Mouse (Mus musculus) E14TG2a.4 (cell line): Measurements from ENCODE around the gene E130309D02Rik.

ENCODE experiments used
- CTCF ChIP-seq: conservative IDR thresholded peaks from 2 replicates; pipeline ENCODE4 v1.5.1; 2014; ENCODE audit warnings: low read length
- NANOG ChIP-seq: IDR thresholded peaks from 2 replicates; pipeline ENCODE4 v1.6.1; 2014; ENCODE audit warnings: borderline replicate concordance, low read length, mixed read lengths
- POU5F1 ChIP-seq: IDR thresholded peaks from 2 replicates; pipeline ENCODE4 v1.6.1; 2014; ENCODE audit warnings: low read length, borderline replicate concordance

DNA sequence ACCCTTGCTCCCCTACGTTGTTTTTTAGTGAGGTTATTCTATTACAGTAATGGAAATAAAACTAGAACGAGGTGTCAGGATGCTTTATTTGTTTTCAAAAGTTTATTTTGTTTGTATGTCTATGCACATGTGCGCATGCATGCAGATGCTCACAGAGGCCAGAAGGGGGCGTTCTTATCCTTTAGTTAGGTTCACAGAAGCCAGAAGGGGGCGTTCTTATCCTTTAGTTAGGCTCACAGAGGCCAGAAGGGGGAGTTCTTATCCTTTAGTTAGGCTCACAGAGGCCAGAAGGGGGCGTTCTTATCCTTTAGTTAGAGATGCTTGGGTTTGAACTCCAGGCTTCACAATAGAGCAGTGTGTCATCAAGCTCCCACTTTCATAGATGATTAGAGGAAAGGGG lies 21.4 kb upstream of the E130309D02Rik start:
- peak; percentile 65 for TF ChIP-seq CTCF
- no peak for TF ChIP-seq POU5F1
- TF ChIP-seq NANOG, result no peak
